Mouse (Mus musculus) E14TG2a.4 (cell line): Measurements from ENCODE around the gene Rnf150.

Experiments
- CTCF ChIP-seq: conservative IDR thresholded peaks from 2 replicates; pipeline ENCODE4 v1.5.1; 2014; ENCODE audit warnings: low read length
- NANOG ChIP-seq: IDR thresholded peaks from 2 replicates; pipeline ENCODE4 v1.6.1; 2014; ENCODE audit warnings: borderline replicate concordance, low read length, mixed read lengths

DNA sequence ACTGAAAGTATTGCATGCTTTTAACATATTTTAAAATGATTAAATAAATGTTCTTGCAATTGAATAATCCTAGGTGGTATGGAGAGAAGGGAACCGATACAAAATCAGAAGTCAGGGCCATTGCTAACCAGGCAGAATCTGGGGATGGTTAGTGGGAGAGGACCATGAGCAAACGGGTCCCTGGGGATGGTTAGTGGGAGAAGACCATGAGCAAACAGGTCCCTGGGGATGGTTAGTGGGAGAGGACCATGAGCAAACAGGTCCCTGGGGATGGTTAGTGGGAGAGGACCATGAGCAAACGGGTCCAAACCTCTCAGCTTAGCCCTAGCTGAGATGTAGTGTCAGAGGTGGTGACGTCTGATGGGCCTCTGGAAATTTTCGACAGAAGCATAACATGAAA is 247.0 kb downstream of the Rnf150 start:
- TF ChIP-seq CTCF (no peak), NANOG (no peak)
